Mouse (Mus musculus) cerebellum, adult 2 months (tissue): ENCODE data around the gene Slc2a2.

Experiments used
- CTCF ChIP-seq: fragments of 200-500 bp; IDR thresholded peaks from 2 replicates; pipeline ENCODE4 v1.5.1; 2011; ENCODE audit warnings: low read depth, mild to moderate bottlenecking, control low read depth, low read length, moderate library complexity, borderline replicate concordance; ENCODE audit not compliant: insufficient read depth
- POLR2A ChIP-seq: fragments of 200-500 bp; IDR thresholded peaks from 2 replicates; pipeline ENCODE4 v1.6.1; 2011; ENCODE audit warnings: low read length, control low read depth, borderline replicate concordance; ENCODE audit not compliant: insufficient read depth

- no peak for TF ChIP-seq POLR2A
- TF ChIP-seq CTCF, result no peak
Measured at GRCm38 (mm10) chr3:28725203-28725602, 27.5 kb downstream of the Slc2a2 start.
